Mouse (Mus musculus): ENCODE results near the gene Gen1.

- TF ChIP-seq TAL1 (IDR thresholded peaks at IDR 0.05; ENCODE audit: low read length) (no peak), GATA1 (IDR thresholded peaks at IDR 0.05; ENCODE audit: low read length) (no peak)
These were observed 70.6 kb downstream of the Gen1 start for GRCm38 (mm10) chr12:11195031-11195430.
